Mouse (Mus musculus): ENCODE measurements around the gene Tmem183a.

- TF ChIP-seq TBP (IDR thresholded peaks at IDR 0.05; ENCODE audit: low read depth, low read length) (no peak), MAX (IDR thresholded peaks at IDR 0.05; ENCODE audit: low read length) (no peak), SMC3 (IDR thresholded peaks at IDR 0.05; ENCODE audit: low read depth, low read length) (no peak), EP300 (IDR thresholded peaks at IDR 0.05; ENCODE audit: low read depth in 1 of 2, low read length in 2 of 2) (no peak), CTCF (IDR thresholded peaks at IDR 0.05 in 2 of 3, conservative IDR thresholded peaks at IDR 0.05 in 1 of 3; ENCODE audit: control insufficient read depth in 1 of 3, insufficient read depth in 1 of 3, low read depth in 2 of 3, low read length in 3 of 3, poor library complexity in 1 of 3, severe bottlenecking in 1 of 3) (no peak), CHD2 (IDR thresholded peaks at IDR 0.05; ENCODE audit: low read length) (no peak), E2F4 (IDR thresholded peaks at IDR 0.05; ENCODE audit: borderline replicate concordance, low read depth, low read length) (no peak), ZMIZ1 (IDR thresholded peaks at IDR 0.05; ENCODE audit: low read depth, low read length) (no peak), NRF1 (IDR thresholded peaks at IDR 0.05; ENCODE audit: insufficient read depth, low read depth, low read length, poor library complexity, severe bottlenecking) (no peak), ZKSCAN1 (IDR thresholded peaks at IDR 0.05; ENCODE audit: low read depth, low read length) (no peak), USF2 (IDR thresholded peaks at IDR 0.05; ENCODE audit: borderline replicate concordance in 1 of 2, insufficient read depth in 1 of 2, low read depth in 1 of 2, low read length in 2 of 2) (no peak), POLR2A (IDR thresholded peaks at IDR 0.05; ENCODE audit: control insufficient read depth in 1 of 2, insufficient read depth in 1 of 2, low read depth in 1 of 2, low read length in 2 of 2, poor library complexity in 1 of 2) (no peak), MAFK (IDR thresholded peaks at IDR 0.05; ENCODE audit: borderline replicate concordance, low read depth, low read length) (no peak)
These were observed 41.0 kb downstream of the Tmem183a start for GRCm38 (mm10) chr1:134320691-134321301.

All from MEL (cell line).